Mouse (Mus musculus): ENCODE measurements around the gene Icam1. TPM values are rescaled to one million over a fixed set of nuclear protein-coding genes. Genes with fewer than 3 reads are reported as not detected.
"Not testable (repeated sequence)": the region's sequence is repeated elsewhere in the genome, so short reads cannot be mapped to it uniquely, and the experiment has no call there.

Gene Icam1
- total RNA-seq, 2 experiments from 2014 or later: 2.3 to 2.9 TPM

DNA sequence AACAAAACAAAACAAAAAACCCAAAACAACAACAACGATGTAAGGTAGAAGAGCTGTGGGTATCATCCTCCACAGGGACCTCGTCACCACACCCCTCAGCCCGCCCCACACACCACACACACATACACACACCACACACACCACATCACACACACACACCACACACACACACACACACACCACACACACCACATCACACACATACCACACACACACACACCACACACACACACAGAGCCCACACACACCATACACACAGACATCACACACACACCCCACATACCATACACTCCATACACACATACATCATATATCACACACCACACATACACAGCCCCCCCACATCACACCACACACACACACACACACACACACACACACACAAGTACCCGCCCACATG is 24.2 kb upstream of the Icam1 start:
- DNase-seq (ENCODE audit: low spot score in 2 of 2): no peak

DNA sequence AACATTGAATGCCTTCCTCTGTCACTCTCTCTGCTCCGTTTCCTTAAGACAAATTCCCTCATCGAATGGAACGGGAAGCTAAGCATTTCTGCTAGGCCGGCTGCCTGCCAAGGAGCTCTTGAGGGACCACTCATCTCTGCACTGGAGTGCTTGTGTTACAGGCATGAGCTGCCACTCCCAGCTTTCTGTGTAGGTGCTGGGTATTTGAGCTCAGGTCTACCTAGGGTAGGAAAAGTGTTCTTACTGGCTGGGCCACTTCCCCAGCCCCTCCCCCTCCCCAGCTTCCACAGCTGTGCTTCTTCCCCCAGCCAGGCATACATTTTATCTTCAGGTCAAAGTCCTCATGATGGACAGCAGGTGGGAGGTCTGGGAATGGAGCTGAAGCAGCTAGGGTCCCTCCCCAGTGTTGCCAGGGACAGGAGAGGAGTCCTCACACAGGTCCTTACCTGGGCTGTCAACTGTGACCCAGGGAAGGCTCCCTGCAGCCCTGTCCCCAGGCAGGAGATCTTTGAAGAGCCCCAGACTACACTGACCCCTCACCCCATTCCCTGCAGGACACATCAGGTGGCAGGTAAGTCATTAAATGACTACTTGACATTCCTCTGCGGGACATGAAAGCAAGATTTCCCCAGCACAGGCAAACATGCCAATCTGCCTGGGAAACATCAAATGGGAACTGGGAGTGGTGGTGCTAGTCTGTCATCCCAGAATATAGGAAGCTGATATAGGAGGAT is 22.5 kb upstream of the Icam1 start:
- DNase-seq (ENCODE audit: low spot score in 2 of 2): no peak

DNA sequence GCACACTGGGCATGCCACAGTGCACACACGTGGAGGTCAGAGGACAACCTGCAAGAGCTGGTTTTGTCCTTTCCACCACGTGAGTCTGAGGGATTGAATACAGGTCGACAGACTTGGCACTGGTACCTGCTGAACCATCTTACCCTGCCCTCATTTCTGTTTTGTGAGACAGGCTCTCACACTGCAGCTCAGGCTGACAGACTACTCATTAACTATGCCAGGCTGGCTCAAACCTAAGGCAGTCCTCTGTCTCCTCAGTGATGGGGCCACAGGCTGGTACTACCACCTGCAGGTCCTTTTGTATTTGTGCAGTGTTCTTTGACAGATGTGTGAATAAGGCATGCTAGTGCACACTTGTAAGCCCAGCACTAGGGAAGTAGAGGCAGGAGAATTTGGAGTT is 20.7 kb upstream of the Icam1 start:
- no peak for DNase-seq (ENCODE audit: low spot score in 2 of 2)

DNA sequence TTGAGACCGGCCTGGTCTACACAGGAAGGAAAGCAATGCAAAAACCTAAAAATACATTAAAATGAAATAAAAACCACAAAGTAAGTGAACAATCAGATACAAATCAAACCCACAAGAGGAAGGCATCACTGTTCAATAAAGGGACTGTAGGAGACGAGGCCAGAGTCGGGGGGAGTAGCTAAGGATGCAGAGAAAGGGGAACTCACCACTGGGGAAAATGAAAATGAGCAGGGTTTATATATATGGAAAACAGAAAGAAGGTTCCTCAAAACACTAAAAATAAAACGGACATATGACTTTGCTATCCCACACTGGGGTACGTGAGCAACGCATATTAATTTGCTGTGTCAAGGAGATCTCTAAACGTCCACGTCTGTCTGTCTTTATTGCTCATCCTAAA is 18.7 kb upstream of the Icam1 start:
- DNase-seq (ENCODE audit: low spot score in 2 of 2): no peak

DNA sequence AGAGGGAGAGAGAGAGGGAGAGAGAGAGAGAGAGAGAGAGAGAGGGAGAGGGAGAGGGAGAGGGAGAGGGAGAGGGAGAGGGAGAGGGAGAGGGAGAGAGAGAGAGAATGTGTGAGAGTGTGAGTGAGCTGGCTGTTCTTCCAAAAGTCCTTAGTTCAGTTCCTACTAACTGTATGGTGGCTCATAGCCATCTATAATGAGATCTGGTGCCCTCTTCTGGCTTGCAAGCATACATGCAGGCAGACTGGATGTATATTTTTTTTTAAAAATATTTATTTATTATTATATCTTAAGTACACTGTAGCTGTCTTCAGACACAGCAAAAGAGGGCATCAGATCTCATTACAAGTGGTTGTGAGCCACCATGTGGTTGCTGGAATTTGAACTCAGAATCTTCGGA is 17.4 kb upstream of the Icam1 start:
- not testable (repeated sequence) for DNase-seq (ENCODE audit: low spot score in 2 of 2)

DNA sequence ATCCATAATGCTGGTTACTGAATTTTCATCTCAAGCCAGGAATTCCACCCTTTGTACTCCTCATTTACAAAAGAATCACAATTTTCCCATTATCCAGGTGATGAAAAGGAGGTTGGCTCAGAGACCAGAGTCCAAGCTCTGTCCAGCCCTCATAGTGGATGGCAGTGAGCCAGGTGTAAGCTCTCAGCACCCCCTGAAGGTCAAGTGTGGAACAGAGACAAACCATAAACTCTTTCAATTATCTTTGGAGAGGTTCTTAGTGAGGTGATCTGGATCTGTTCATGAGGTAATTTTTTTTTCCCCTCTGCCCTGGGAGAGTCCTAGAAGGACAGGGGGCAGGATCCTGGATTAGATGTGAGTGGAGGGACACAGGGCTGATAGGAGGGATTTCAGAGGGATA is 15.0 kb upstream of the Icam1 start:
- no peak for DNase-seq (ENCODE audit: low spot score in 2 of 2)

DNA sequence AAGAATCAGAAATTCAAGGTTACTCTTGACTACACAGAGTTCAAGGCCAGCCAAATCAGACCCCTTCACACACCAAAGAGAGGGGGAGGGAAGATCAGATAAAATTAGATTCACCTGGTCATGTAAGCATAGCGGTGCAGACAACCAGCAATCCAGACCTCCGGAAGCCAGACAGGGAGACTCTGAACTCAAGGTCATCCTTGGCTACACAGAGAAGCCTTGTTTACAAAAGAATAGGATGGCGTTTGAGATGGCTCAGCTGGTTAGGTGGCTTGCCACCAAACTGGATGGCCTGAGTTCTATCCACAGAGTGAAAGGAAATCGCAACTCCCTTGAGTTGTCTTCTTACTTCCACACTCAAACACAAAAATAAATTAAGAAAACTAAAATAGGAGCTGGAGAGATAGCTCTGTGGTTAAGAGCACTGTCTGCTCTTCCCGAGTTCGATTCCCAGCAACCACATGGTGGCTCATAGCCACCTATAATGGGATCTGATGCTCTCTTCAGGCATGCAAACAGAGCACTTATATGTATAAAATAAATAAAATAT is 14.1 kb upstream of the Icam1 start:
- no peak for DNase-seq (ENCODE audit: low spot score in 2 of 2)

DNA sequence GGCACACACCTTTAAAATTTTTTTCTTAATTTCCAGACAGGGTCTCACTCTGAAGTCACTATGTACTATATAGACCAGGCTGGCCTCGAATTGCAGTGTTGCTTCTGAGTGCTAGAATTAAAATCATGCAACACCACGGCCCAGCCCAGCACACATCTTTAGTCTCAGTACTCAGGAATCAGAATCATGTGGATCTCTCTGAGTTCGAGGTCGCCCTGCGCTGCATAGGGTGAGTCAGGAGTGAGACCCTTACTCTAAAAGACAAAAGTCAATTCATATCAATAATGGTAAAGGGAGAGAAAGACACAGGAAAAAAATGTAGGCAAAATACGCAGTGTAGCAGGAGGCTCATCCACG is 13.5 kb upstream of the Icam1 start:
- DNase-seq (ENCODE audit: low spot score in 2 of 2): no peak

DNA sequence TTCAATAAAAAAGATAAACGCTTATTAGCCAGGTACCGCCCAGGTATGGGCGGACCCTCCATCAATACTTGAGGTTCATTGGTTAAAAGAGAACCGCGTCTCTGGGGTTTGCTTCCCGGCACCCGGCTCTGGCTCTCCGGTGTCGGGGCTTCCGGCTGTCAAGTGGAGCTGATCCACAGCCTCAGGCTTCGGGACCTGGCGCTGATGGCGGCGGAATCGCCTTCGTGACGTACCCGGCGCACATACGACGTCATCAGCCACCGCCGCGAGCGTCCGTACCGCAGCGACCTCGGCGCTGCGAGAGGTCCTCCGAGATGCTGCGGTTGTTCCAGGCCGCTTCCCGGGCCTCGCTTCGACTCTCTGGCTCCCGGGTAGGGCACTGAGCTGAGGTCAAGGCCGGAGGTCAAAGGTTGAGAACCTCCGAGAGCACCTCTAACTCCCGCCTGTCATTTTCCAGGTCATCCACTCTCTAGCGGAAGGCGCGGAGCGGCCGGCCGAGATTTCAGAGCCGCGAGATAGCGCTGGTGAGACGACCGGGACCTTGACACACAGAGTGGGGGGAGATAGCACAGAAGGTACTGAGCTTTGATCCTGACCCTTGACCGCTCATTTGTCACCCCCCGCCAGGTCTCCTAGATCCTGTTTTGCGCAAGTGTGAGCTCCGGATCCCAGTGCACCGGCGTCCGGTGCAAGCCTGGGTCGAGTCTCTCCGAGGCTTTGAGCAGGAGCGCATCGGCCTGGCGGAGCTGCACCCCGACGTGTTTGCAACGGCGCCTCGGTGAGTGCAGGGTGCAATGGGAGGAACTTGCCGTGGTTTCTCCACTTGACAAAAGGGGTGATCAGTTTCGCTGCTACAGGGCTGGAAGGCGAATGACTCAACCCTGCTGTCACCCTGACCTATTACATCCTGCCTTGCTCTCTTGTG is 12.9 kb upstream of the Icam1 start, which contains the start of gene Mrpl4:
TSS of gene Mrpl4 (plus strand) at position 112 of the 925 bp plus-strand sequence.
- peak; percentile 93 to 94 for DNase-seq (ENCODE audit: low spot score in 2 of 2)

DNA sequence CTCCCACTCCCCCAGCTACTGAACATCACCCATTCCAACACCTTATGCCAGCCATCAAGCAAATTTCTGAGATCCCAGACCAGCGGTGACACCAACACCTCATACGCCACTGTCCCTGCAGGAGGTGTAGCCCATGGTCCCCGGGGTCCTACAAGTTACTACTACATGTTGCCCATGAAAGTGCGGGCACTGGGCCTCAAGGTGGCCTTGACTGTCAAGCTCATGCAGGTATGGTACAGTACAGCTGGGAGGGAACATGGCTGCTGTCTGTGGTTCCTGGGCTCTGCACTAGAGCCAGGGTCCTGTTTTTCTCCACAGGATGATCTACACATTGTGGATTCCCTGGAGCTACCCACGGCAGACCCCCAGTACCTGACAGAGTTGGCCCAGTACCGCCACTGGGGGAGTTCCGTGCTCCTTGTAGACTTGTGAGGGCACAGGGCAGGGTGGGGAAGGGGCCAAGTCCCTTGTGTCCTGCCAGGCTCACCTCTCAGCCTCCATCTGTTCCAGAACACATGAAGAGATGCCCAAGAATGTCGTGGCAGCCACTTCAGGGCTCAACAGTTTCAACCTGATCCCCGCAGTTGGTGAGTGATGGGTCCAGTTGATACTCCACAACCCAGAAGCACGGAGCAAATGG is 8.4 kb upstream of the Icam1 start:
- DNase-seq (ENCODE audit: low spot score in 2 of 2): no peak

DNA sequence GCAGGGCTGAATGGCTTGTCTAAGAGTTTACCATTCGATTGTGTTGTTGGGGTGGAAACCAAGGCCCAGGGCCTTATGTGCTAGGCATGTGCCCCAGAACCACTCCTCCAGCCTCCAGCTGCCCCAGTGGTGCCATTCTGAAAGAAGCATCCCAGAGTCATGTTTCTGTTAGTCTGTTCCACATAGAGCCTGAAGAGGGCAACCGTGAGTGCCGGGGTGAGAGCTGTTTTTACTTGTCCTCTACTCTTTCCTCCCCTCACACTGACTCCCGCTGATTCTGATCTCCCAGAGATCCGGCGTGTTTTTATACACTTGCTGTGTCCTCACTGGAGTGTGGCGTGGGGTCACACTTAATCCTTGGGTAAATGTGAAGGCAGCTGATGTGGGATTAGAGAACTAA is 7.8 kb upstream of the Icam1 start:
- no peak for DNase-seq (ENCODE audit: low spot score in 2 of 2)

DNA sequence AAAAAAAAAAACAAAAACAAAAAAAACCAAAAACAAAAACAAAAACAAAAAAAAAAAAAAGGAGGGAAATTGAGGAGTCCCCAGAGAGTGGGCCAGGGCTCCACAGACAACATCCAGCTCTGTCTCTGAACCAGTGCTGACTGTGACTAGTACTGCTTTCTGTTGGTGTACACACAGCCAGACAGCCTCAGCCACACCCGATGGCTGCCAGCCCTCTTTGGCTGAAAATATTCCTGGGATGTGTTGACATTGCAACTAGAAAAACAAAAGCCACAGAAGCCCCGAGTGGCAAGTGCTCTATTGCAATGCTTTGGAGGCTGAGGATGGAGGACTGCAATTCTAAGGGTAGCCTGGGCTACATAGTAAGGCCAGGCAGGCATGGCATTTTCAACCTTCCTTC is 5.4 kb upstream of the Icam1 start:
- DNase-seq (ENCODE audit: low spot score in 2 of 2): no peak

DNA sequence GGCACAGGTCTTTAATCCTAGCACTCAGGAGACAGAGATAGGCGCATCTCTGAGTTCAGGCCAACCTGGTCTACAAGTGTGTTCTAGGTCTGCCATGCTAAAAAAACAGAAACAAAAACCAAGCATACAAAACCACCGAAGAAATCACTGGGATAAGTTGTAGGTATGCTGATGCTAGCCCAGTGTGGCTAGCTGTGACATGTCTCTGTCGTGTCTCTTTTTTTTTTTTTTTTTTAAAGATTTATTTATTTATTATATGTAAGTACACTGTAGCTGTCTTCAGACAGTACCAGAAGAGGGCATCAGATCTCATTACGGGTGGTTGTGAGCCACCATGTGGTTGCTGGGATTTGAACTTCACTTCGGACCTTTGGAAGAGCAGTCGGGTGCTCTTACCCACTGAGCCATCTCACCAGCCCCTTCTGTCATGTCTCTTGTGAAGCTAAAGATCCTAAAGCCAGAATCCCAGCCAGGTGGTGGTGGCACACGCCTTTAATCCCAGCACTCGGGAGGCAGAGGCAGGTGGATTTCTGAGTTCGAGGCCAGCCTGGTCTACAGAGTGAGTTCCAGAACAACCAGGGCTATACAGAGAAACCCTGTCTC is 4.7 kb upstream of the Icam1 start:
- DNase-seq (ENCODE audit: low spot score in 2 of 2): not testable (repeated sequence)

DNA sequence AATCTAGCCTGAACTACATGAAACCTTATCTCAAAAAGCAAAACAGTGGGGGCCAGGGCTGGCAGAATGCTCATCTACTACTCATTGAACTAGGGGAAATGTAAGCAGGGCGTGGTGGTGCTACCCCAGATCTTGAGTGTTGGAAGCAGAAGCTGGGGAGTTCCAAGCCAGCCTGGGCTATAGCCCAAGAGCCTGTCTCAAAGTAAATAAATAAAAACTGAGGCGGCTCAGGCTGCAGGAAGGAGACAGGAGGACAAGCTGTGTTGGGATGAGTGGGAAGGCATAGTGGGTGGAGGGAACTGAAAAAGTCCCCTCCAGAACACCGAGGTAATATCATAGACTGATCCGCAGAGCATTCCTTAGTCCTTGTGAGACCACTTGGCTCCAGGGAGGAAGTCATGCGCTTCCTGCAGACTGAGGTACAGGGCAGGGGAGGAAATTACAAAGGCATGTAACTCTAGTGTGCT is 3.9 kb upstream of the Icam1 start:
- DNase-seq (ENCODE audit: low spot score in 2 of 2): no peak

DNA sequence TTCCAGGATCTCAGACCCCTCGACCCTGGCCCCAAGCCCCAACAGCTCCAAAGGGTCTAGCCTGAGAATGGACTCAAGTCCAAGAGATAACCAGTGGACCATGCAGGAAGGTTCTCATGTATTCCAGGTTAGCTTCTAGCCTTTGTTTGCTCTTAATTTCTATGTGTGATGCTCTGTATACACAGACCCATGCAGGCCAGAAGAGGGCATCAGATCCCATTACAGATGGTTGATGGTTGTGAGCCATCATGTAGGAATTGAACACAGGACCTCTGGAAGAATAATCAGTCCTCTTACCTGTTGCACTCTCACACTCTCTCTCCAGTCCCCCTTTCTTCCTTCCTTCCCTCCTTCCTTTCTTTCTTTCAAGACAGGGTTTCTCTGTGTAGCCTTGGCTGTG is 3.4 kb upstream of the Icam1 start:
- no peak for DNase-seq (ENCODE audit: low spot score in 2 of 2)

DNA sequence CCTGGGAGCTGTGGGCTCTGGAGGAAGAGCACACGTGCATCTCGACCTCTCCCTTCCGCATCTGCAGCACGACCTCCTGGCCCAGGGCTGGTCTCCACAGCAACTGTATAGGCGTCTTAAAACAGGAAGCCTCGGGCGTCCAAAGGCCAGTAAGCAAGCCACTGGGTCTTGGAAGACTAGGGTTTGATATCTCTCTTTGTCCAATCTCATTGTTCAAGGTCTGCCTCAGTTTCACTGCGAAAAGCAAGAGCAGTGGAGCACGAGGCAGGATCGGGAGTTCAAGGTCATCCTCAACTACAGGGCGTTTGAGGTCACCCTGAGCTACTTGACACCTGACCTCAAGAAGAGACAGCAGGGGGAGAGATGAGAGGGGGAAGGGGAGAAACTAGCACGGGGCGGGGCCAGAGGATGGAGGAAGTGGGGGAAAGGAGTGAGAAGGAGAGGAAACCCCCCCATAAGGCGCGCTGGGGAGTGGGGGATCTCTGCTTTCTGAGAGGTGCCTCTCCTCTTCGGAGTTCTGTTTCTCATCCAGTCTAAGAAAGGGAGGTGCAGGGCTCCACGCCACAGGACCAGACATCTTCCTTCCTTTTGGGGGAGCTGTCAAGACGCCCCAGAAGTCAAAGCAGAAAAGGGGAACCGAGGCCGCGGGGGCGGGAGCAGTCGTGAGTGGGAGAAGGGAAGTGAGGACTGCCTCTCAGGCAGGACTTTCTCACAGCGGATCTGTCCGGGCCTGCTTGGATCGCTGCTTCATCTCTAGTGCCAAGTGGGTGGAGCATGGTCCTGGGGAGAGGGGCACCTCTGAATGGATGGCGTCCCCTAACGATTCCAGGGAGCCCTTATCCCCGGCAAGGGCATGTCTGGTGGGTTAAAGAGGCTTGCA is 854 bp upstream of the Icam1 start:
- peak; percentile 37 to 38 for DNase-seq (ENCODE audit: low spot score in 2 of 2)

DNA sequence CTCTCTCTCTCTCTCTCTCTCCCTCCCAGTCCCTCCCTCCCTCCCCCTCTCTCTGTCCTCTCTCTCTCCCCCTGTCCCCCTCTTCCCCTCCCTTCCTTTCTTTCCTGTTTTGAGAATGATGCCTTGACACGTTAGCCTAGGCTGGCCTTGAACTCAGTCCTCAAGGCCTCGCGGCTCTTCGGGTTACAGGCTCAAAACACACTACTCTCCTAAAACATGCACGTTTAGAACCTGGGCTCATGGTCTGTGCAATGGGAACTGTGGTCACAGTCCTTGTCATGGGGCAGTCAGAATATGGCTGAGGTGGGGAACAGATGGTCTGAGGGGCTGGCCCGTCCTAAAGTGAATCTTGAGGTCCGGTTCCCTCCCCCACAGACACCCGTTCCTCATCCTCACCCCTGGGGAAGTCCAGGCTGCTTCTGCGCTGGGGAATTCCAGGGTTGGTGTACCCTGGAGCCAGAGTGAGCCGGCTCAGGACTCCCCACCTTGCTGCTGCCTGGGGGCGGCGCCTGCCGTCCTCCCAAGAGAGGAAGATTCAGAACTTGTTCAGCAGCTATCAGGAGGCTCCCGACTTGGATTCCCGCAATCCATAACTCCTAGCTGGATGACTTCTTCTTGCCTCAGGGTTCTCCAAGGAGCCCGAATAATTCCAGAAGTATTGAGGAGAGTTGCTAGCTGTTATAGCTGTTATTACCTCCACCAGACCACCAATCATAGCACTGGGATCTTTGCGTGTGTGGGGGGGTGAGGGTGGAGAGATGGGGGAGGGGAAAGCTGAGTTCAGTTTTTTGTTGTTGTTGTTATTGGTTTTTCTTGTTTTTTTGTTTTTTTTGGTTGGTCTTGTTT is 769 bp downstream of the Icam1 start:
- DNase-seq (ENCODE audit: low spot score in 2 of 2): no peak

DNA sequence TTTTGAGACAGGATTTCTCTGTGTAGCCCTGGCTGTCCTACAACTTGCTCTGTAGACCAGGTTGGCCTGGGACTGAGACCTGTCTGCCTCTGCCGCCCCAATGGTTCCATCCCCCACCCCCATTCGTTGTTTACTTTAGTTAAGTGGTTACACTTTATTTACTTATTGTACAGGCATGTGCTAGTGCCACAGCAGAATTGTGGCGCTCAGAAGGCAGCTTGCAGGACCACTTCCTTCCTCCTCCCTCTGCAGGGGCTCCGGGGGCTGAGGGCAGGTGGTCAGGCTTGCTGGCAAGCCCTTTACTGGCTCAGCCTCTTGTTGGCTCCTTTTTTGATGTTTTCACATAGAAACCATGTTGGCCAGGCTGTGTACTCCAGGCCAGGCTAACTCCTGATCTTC is 1.4 kb downstream of the Icam1 start:
- DNase-seq (ENCODE audit: low spot score in 2 of 2): no peak

DNA sequence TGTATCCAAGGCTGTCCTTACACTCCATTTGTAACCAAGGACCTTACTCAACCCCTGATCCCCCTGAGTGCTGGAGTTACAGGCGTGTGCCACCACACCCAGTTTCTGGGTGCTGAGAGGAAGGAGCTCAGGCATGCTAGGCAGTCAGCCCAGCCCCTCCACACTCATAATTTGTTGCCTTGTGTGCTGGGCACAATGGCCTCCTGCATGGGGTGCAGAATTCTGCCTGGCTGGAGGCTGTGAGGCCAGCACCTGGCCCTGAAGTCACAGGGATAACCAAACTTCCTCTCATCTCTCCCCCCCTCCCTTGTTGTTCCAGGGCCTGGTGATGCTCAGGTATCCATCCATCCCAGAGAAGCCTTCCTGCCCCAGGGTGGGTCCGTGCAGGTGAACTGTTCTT is 2.8 kb downstream of the Icam1 start:
- no peak for DNase-seq (ENCODE audit: low spot score in 2 of 2)
